Mouse (Mus musculus): ENCODE measurements around the gene Gm17190. TPM values are rescaled to one million over a fixed set of nuclear protein-coding genes. Genes with fewer than 3 reads are reported as not detected.

Gene Gm17190
- polyA plus RNA-seq, 1 experiment from 2014 or later, result not detected

GRCm38 (mm10) chr13:96106367-96106766, 24.5 kb downstream of the Gm17190 start:
- no peak for DNase-seq (ENCODE audit: low spot score)

GRCm38 (mm10) chr13:96110767-96111166, 28.9 kb downstream of the Gm17190 start:
- H3K4me3 ChIP-seq (ENCODE audit: low read depth, low read length), result no peak overlapping the region
- H3K27ac ChIP-seq (ENCODE audit: low read depth, low read length), result no peak overlapping the region
- no peaks in the 10 kb centered on the region for H3K27me3 ChIP-seq (replicated peaks; ENCODE audit: control insufficient read depth, insufficient read depth, low read length)
- no peaks in the 10 kb centered on the region for H3K9me3 ChIP-seq (ENCODE audit: control insufficient read depth, low read length)
- H3K4me2 ChIP-seq, result no peak overlapping the region
- DNase-seq (ENCODE audit: low spot score) (no peak), ATAC-seq (replicated peaks; ENCODE audit: low FRiP score) (no peak)
- WGBS, result 92% methylated on average over 3 of the region's 3 CpGs
- no peaks in the 10 kb centered on the region for H3K4me1 ChIP-seq (replicated peaks; ENCODE audit: control insufficient read depth, insufficient read depth, low read length)
- no peak overlapping the region for H3K9ac ChIP-seq (ENCODE audit: low read depth, low read length)
- H3K36me3 ChIP-seq (ENCODE audit: control insufficient read depth, insufficient read depth, low read length), result no peaks in the 10 kb centered on the region

More at GRCm38 (mm10) chr13:96106367-96106766, 24.5 kb downstream of the Gm17190 start:
- Histone ChIP-seq H3K27ac (ENCODE audit: low read depth, low read length) (no peak overlapping the region), H3K4me2 (no peak overlapping the region), H3K9me3 (ENCODE audit: control insufficient read depth, low read length) (no peaks in the 10 kb centered on the region), H3K36me3 (ENCODE audit: control insufficient read depth, insufficient read depth, low read length) (no peaks in the 10 kb centered on the region), H3K27me3 (replicated peaks; ENCODE audit: control insufficient read depth, insufficient read depth, low read length) (no peaks in the 10 kb centered on the region), H3K4me1 (replicated peaks; ENCODE audit: control insufficient read depth, insufficient read depth, low read length) (no peaks in the 10 kb centered on the region), H3K9ac (ENCODE audit: low read depth, low read length) (no peak overlapping the region), H3K4me3 (ENCODE audit: low read depth, low read length) (no peak overlapping the region)
- ATAC-seq (replicated peaks; ENCODE audit: low FRiP score), result no peak
- 62% methylated on average over 4 of the region's 4 CpGs for WGBS

- ATAC-seq (replicated peaks; ENCODE audit: low FRiP score) (no peak), DNase-seq (ENCODE audit: low spot score) (no peak)
- Histone ChIP-seq H3K9ac (ENCODE audit: low read depth, low read length) (no peak overlapping the region), H3K27ac (ENCODE audit: low read depth, low read length) (no peak overlapping the region), H3K9me3 (ENCODE audit: control insufficient read depth, low read length) (no peaks in the 10 kb centered on the region), H3K27me3 (replicated peaks; ENCODE audit: control insufficient read depth, insufficient read depth, low read length) (no peaks in the 10 kb centered on the region), H3K36me3 (ENCODE audit: control insufficient read depth, insufficient read depth, low read length) (no peaks in the 10 kb centered on the region), H3K4me3 (ENCODE audit: low read depth, low read length) (no peak overlapping the region), H3K4me1 (replicated peaks; ENCODE audit: control insufficient read depth, insufficient read depth, low read length) (no peaks in the 10 kb centered on the region), H3K4me2 (no peak overlapping the region)
- WGBS, result 63% methylated on average over 2 of the region's 2 CpGs
These were observed 30.9 kb downstream of the Gm17190 start for GRCm38 (mm10) chr13:96112711-96113110.

GRCm38 (mm10) chr13:96125011-96125410, 43.2 kb downstream of the Gm17190 start:
- no peaks in the 10 kb centered on the region for H3K4me1 ChIP-seq (replicated peaks; ENCODE audit: control insufficient read depth, insufficient read depth, low read length)
- WGBS, result 71% methylated on average over 5 of the region's 5 CpGs
- H3K4me3 ChIP-seq (ENCODE audit: low read depth, low read length), result no peak overlapping the region
- ATAC-seq (replicated peaks; ENCODE audit: low FRiP score) (no peak), DNase-seq (ENCODE audit: low spot score) (no peak)
- no peak overlapping the region for H3K9ac ChIP-seq (ENCODE audit: low read depth, low read length)
- H3K36me3 ChIP-seq (ENCODE audit: control insufficient read depth, insufficient read depth, low read length), result no peaks in the 10 kb centered on the region
- no peak overlapping the region for H3K4me2 ChIP-seq
- no peak overlapping the region for H3K27ac ChIP-seq (ENCODE audit: low read depth, low read length)
- H3K9me3 ChIP-seq (ENCODE audit: control insufficient read depth, low read length), result no peaks in the 10 kb centered on the region
- H3K27me3 ChIP-seq (replicated peaks; ENCODE audit: control insufficient read depth, insufficient read depth, low read length), result peaks cover 18% of the 10 kb centered on the region

- no peak overlapping the region for H3K4me2 ChIP-seq
- H3K4me3 ChIP-seq (ENCODE audit: low read depth, low read length), result no peak overlapping the region
- 72% methylated on average over 6 of the region's 6 CpGs for WGBS
- H3K27ac ChIP-seq (ENCODE audit: low read depth, low read length), result no peak overlapping the region
- no peak for DNase-seq (ENCODE audit: low spot score)
- no peaks in the 10 kb centered on the region for H3K9me3 ChIP-seq (ENCODE audit: control insufficient read depth, low read length)
- H3K4me1 ChIP-seq (replicated peaks; ENCODE audit: control insufficient read depth, insufficient read depth, low read length), result no peaks in the 10 kb centered on the region
- ATAC-seq (replicated peaks; ENCODE audit: low FRiP score), result no peak
- H3K9ac ChIP-seq (ENCODE audit: low read depth, low read length), result no peak overlapping the region
- H3K27me3 ChIP-seq (replicated peaks; ENCODE audit: control insufficient read depth, insufficient read depth, low read length), result peaks cover 35% of the 10 kb centered on the region
- no peaks in the 10 kb centered on the region for H3K36me3 ChIP-seq (ENCODE audit: control insufficient read depth, insufficient read depth, low read length)
These were observed 44.8 kb downstream of the Gm17190 start for GRCm38 (mm10) chr13:96126669-96127068.

- Histone ChIP-seq H3K4me1 (replicated peaks; ENCODE audit: control insufficient read depth, insufficient read depth, low read length) (peaks cover 7% of the 10 kb centered on the region; the same call in 1 of the 2 replicates), H3K36me3 (ENCODE audit: control insufficient read depth, insufficient read depth, low read length) (no peaks in the 10 kb centered on the region), H3K27me3 (replicated peaks; ENCODE audit: control insufficient read depth, insufficient read depth, low read length) (peaks cover 59% of the 10 kb centered on the region), H3K4me2 (no peak overlapping the region), H3K9me3 (ENCODE audit: control insufficient read depth, low read length) (no peaks in the 10 kb centered on the region), H3K4me3 (ENCODE audit: low read depth, low read length) (no peak overlapping the region), H3K9ac (ENCODE audit: low read depth, low read length) (no peak overlapping the region), H3K27ac (ENCODE audit: low read depth, low read length) (no peak overlapping the region)
- DNase-seq (ENCODE audit: low spot score) (no peak), ATAC-seq (replicated peaks; ENCODE audit: low FRiP score) (no peak)
- WGBS, result 71% methylated on average over 3 of the region's 3 CpGs
These were observed 47.2 kb downstream of the Gm17190 start for GRCm38 (mm10) chr13:96129081-96129480.

- Histone ChIP-seq H3K27ac (ENCODE audit: low read depth, low read length) (no peak overlapping the region), H3K9ac (ENCODE audit: low read depth, low read length) (no peak overlapping the region), H3K27me3 (replicated peaks; ENCODE audit: control insufficient read depth, insufficient read depth, low read length) (peaks cover 74% of the 10 kb centered on the region), H3K36me3 (ENCODE audit: control insufficient read depth, insufficient read depth, low read length) (no peaks in the 10 kb centered on the region), H3K4me2 (peak overlapping the region; percentile 67), H3K4me1 (replicated peaks; ENCODE audit: control insufficient read depth, insufficient read depth, low read length) (peaks cover 7% of the 10 kb centered on the region; the same call in 1 of the 2 replicates), H3K4me3 (ENCODE audit: low read depth, low read length) (peak overlapping the region; percentile 38), H3K9me3 (ENCODE audit: control insufficient read depth, low read length) (no peaks in the 10 kb centered on the region)
- no peak for ATAC-seq (replicated peaks; ENCODE audit: low FRiP score)
- peak; percentile 43 for DNase-seq (ENCODE audit: low spot score)
- under 1% methylated on average over 29 of the region's 30 CpGs for WGBS
These were observed 49.2 kb downstream of the Gm17190 start for GRCm38 (mm10) chr13:96131050-96131449.

- Histone ChIP-seq H3K9ac (ENCODE audit: low read depth, low read length) (no peak overlapping the region), H3K4me2 (peak overlapping the region; percentile 67), H3K27me3 (replicated peaks; ENCODE audit: control insufficient read depth, insufficient read depth, low read length) (peaks cover 74% of the 10 kb centered on the region), H3K27ac (ENCODE audit: low read depth, low read length) (no peak overlapping the region), H3K4me3 (ENCODE audit: low read depth, low read length) (peak overlapping the region; percentile 41), H3K36me3 (ENCODE audit: control insufficient read depth, insufficient read depth, low read length) (no peaks in the 10 kb centered on the region), H3K4me1 (replicated peaks; ENCODE audit: control insufficient read depth, insufficient read depth, low read length) (peaks cover 7% of the 10 kb centered on the region; the same call in 1 of the 2 replicates), H3K9me3 (ENCODE audit: control insufficient read depth, low read length) (no peaks in the 10 kb centered on the region)
- 4% methylated on average over 19 of the region's 19 CpGs for WGBS
- peak; percentile 32 for DNase-seq (ENCODE audit: low spot score)
- ATAC-seq (replicated peaks; ENCODE audit: low FRiP score), result no peak
These were observed 50.1 kb downstream of the Gm17190 start for GRCm38 (mm10) chr13:96131911-96132310.

GRCm38 (mm10) chr13:96132401-96132816, 50.6 kb downstream of the Gm17190 start, which contains the start of gene Sv2c:
TSS of gene Sv2c (minus strand) at chr13:96132577.
- ATAC-seq (replicated peaks; ENCODE audit: low FRiP score) (no peak), DNase-seq (ENCODE audit: low spot score) (peak; percentile 63)
- peak within 1 kb of the TSS; percentile 67 for H3K4me2 ChIP-seq

More at GRCm38 (mm10) chr13:96132401-96132816, 50.6 kb downstream of the Gm17190 start, which contains the start of gene Sv2c:
- Histone ChIP-seq H3K4me1 (replicated peaks; ENCODE audit: control insufficient read depth, insufficient read depth, low read length) (peaks cover 7% of the 10 kb centered on the region; the same call in 1 of the 2 replicates), H3K4me3 (ENCODE audit: low read depth, low read length) (peak within 1 kb of the TSS; percentile 41), H3K36me3 (ENCODE audit: control insufficient read depth, insufficient read depth, low read length) (no peaks in the 10 kb centered on the region), H3K9ac (ENCODE audit: low read depth, low read length) (no peak within 1 kb of the TSS), H3K27me3 (replicated peaks; ENCODE audit: control insufficient read depth, insufficient read depth, low read length) (peaks cover 72% of the 10 kb centered on the region), H3K9me3 (ENCODE audit: control insufficient read depth, low read length) (no peaks in the 10 kb centered on the region), H3K27ac (ENCODE audit: low read depth, low read length) (no peak within 1 kb of the TSS)
- WGBS, result 2% methylated on average over 42 of the region's 44 CpGs

Data from liver, embryonic 11.5 days (tissue).